Mouse (Mus musculus): ENCODE data around the gene Tcte1.

- TF ChIP-seq MAFK (IDR thresholded peaks at IDR 0.05; ENCODE audit: insufficient read depth, low read depth, low read length), result no peak
- TF ChIP-seq CHD2 (IDR thresholded peaks at IDR 0.05; ENCODE audit: low read depth, low read length), result no peak
- no peak for TF ChIP-seq ZNF384 (IDR thresholded peaks at IDR 0.05; ENCODE audit: low read depth, low read length)
- no peak for TF ChIP-seq ZC3H11A (IDR thresholded peaks at IDR 0.05; ENCODE audit: borderline replicate concordance, low read depth, low read length)
- TF ChIP-seq HCFC1 (IDR thresholded peaks at IDR 0.05; ENCODE audit: borderline replicate concordance, insufficient read depth, low read length), result no peak
Observed at GRCm38 (mm10) chr17:45575123-45575897, 52.1 kb downstream of the Tcte1 start.

Measured in ES-E14 (cell line).